Mouse (Mus musculus) embryonic facial prominence, embryonic 15.5 days (tissue): Measurements from ENCODE around the gene Sorbs1. TPM values are rescaled to one million over a fixed set of nuclear protein-coding genes. Genes with fewer than 3 reads are reported as not detected.
"Not testable (repeated sequence)": the region's sequence is repeated elsewhere in the genome, so short reads cannot be mapped to it uniquely, and the experiment has no call there.

Experiments
- ATAC-seq: fragments of 200-750 bp; cut with Nextera tagmentation; 2 replicates; pipeline ENCODE4 v1.8.0; 2017; ENCODE audit warnings: low read depth, moderate TSS enrichment; ENCODE audit not compliant: insufficient number of reproducible peaks, low FRiP score, low TSS enrichment
- H3K27ac ChIP-seq: fragments of 300-500 bp; sonication (generic); replicated peaks from 2 replicates; pipeline ENCODE4 v1.5.1; 2015; ENCODE audit warnings: mild to moderate bottlenecking, inconsistent platforms
- H3K27me3 ChIP-seq: fragments of 300-500 bp; sonication (generic); 2 replicates; pipeline ENCODE4 v1.6.1; 2015; ENCODE audit warnings: inconsistent platforms
- H3K36me3 ChIP-seq: fragments of 300-500 bp; sonication (generic); 2 replicates; pipeline ENCODE4 v1.6.1; 2015; ENCODE audit warnings: mild to moderate bottlenecking, inconsistent platforms
- H3K4me1 ChIP-seq: fragments of 300-500 bp; sonication (generic); 2 replicates; pipeline ENCODE4 v1.6.1; 2015; ENCODE audit warnings: inconsistent platforms
- H3K4me2 ChIP-seq: fragments of 300-500 bp; sonication (generic); replicated peaks from 2 replicates; pipeline ENCODE4 v1.6.1; 2015; ENCODE audit warnings: mild to moderate bottlenecking, inconsistent platforms
- H3K4me3 ChIP-seq: fragments of 300-500 bp; sonication (generic); replicated peaks from 2 replicates; pipeline ENCODE4 v1.5.1; 2015; ENCODE audit warnings: mild to moderate bottlenecking, inconsistent platforms
- H3K9ac ChIP-seq: fragments of 300-500 bp; sonication (generic); 2 replicates; pipeline ENCODE4 v1.6.1; 2015; ENCODE audit warnings: inconsistent platforms
- H3K9me3 ChIP-seq: fragments of 300-500 bp; sonication (generic); replicated peaks from 2 replicates; pipeline ENCODE4 v1.6.1; 2016; ENCODE audit warnings: inconsistent platforms
- WGBS: fragments of 180-500 bp; shearing (Covaris S2); methylation state at CpG from one replicate; pipeline ENCODE4 v1.1.7; 2015; 5-methylcytosine and 5-hydroxymethylcytosine counted together
- polyA plus RNA-seq: library from polyadenylated mRNA; unstranded; fragments of >200 nt; fragmentation: Nextera tagmentation; extraction: Ambion mirVana; gene quantifications from 2 replicates; pipeline ENCODE4 v1.2.1, GENCODE M21; 2015

The Sorbs1 gene
- 54.0 and 55.6 TPM in 2 replicates for polyA plus RNA-seq

- Histone ChIP-seq H3K9ac (peak within 1 kb of the TSS; percentile 75), H3K27ac (peak within 1 kb of the TSS; percentile 87), H3K27me3 (no peaks in the 10 kb centered on the region), H3K4me1 (peaks cover 13% of the 10 kb centered on the region), H3K4me2 (peak within 1 kb of the TSS; percentile 87), H3K4me3 (peak within 1 kb of the TSS; percentile 84), H3K36me3 (no peaks in the 10 kb centered on the region), H3K9me3 (no peaks in the 10 kb centered on the region)
- under 1% methylated on average over 50 of the region's 51 CpGs for WGBS
- ATAC-seq: peak; percentile 99
Observed at GRCm38 (mm10) chr19:40513632-40514078, at the start of gene Sorbs1. TSS of gene Sorbs1 (minus strand) at chr19:40513779.

- ATAC-seq: not testable (repeated sequence)
Observed at GRCm38 (mm10) chr19:40561521-40561920, 47.9 kb upstream of the Sorbs1 start.

GRCm38 (mm10) chr19:40556029-40556428 is 42.5 kb upstream of the Sorbs1 start:
- H3K4me3 ChIP-seq: no peak overlapping the region
- H3K9me3 ChIP-seq: no peaks in the 10 kb centered on the region
- ATAC-seq: no peak
- H3K4me2 ChIP-seq: no peak overlapping the region
- no peak overlapping the region for H3K27ac ChIP-seq
- H3K4me1 ChIP-seq: no peaks in the 10 kb centered on the region
- peaks cover 52% of the 10 kb centered on the region for H3K36me3 ChIP-seq
- no peak overlapping the region for H3K9ac ChIP-seq
- 42% methylated on average over 7 of the region's 7 CpGs for WGBS
- H3K27me3 ChIP-seq: no peaks in the 10 kb centered on the region

More at GRCm38 (mm10) chr19:40561521-40561920, 47.9 kb upstream of the Sorbs1 start:
- 75% methylated on average over 15 of the region's 31 CpGs for WGBS
- H3K27ac ChIP-seq, H3K9me3 ChIP-seq, H3K27me3 ChIP-seq, H3K4me3 ChIP-seq, H3K4me2 ChIP-seq, H3K4me1 ChIP-seq, H3K9ac ChIP-seq: not testable (repeated sequence)
- peaks cover 63% of the 10 kb centered on the region for H3K36me3 ChIP-seq

- peaks cover 60% of the 10 kb centered on the region for H3K36me3 ChIP-seq
- no peaks in the 10 kb centered on the region for H3K9me3 ChIP-seq
- 86% methylated on average over 8 of the region's 8 CpGs for WGBS
- no peaks in the 10 kb centered on the region for H3K4me1 ChIP-seq
- H3K9ac ChIP-seq: no peak overlapping the region
- ATAC-seq: no peak
- no peak overlapping the region for H3K4me3 ChIP-seq
- no peak overlapping the region for H3K4me2 ChIP-seq
- no peaks in the 10 kb centered on the region for H3K27me3 ChIP-seq
- H3K27ac ChIP-seq: no peak overlapping the region
Observed at GRCm38 (mm10) chr19:40555136-40555535, 41.6 kb upstream of the Sorbs1 start.

- no peak overlapping the region for H3K4me2 ChIP-seq
- no peak overlapping the region for H3K27ac ChIP-seq
- no peak for ATAC-seq
- H3K9me3 ChIP-seq: no peaks in the 10 kb centered on the region
- peaks cover 60% of the 10 kb centered on the region for H3K36me3 ChIP-seq
- peaks cover 1% of the 10 kb centered on the region; the same call in 1 of the 2 replicates for H3K4me1 ChIP-seq
- H3K4me3 ChIP-seq: no peak overlapping the region
- no peak overlapping the region for H3K9ac ChIP-seq
- WGBS: 87% methylated on average over 11 of the region's 11 CpGs
- H3K27me3 ChIP-seq: no peaks in the 10 kb centered on the region
Observed at GRCm38 (mm10) chr19:40554343-40554742, 40.8 kb upstream of the Sorbs1 start.

GRCm38 (mm10) chr19:40553849-40554248 is 40.3 kb upstream of the Sorbs1 start:
- Histone ChIP-seq H3K4me3 (no peak overlapping the region), H3K27ac (no peak overlapping the region), H3K27me3 (no peaks in the 10 kb centered on the region), H3K9me3 (no peaks in the 10 kb centered on the region), H3K9ac (no peak overlapping the region), H3K4me2 (no peak overlapping the region), H3K4me1 (peaks cover 6% of the 10 kb centered on the region; the same call in 1 of the 2 replicates), H3K36me3 (peaks cover 60% of the 10 kb centered on the region)
- no peak for ATAC-seq
- whole genome bisulfite sequencing: 92% methylated on average over 6 of the region's 6 CpGs

GRCm38 (mm10) chr19:40553014-40553789 is 39.6 kb upstream of the Sorbs1 start:
- 88% methylated on average over 14 of the region's 14 CpGs for WGBS
- H3K27ac ChIP-seq: no peak overlapping the region
- H3K27me3 ChIP-seq: no peaks in the 10 kb centered on the region
- H3K4me1 ChIP-seq: peaks cover 12% of the 10 kb centered on the region; the same call in 1 of the 2 replicates
- H3K4me3 ChIP-seq: no peak overlapping the region
- H3K4me2 ChIP-seq: no peak overlapping the region
- no peak for ATAC-seq
- H3K9me3 ChIP-seq: no peaks in the 10 kb centered on the region
- H3K9ac ChIP-seq: no peak overlapping the region
- H3K36me3 ChIP-seq: peaks cover 60% of the 10 kb centered on the region

- no peak for ATAC-seq
- H3K9ac ChIP-seq: no peak overlapping the region
- peaks cover 35% of the 10 kb centered on the region for H3K36me3 ChIP-seq
- WGBS: 52% methylated on average over 6 of the region's 6 CpGs
- no peaks in the 10 kb centered on the region for H3K9me3 ChIP-seq
- H3K4me1 ChIP-seq: peaks cover 12% of the 10 kb centered on the region; the same call in 1 of the 2 replicates
- H3K27me3 ChIP-seq: no peaks in the 10 kb centered on the region; the same call in 1 of the 2 replicates
- no peak overlapping the region for H3K4me3 ChIP-seq
- H3K4me2 ChIP-seq: no peak overlapping the region
- 0 out of 2 replicates have a peak overlapping the region, but pooled peaks have one; percentile 22 for H3K27ac ChIP-seq
Observed at GRCm38 (mm10) chr19:40549516-40550135, 36.0 kb upstream of the Sorbs1 start.

- ATAC-seq: no peak
- H3K9me3 ChIP-seq: no peaks in the 10 kb centered on the region
Observed at GRCm38 (mm10) chr19:40548796-40549515, 35.4 kb upstream of the Sorbs1 start.

GRCm38 (mm10) chr19:40548386-40548785 is 34.8 kb upstream of the Sorbs1 start:
- Histone ChIP-seq H3K4me1 (peaks cover 12% of the 10 kb centered on the region; the same call in 1 of the 2 replicates), H3K9me3 (no peaks in the 10 kb centered on the region), H3K9ac (no peak overlapping the region), H3K27me3 (no peaks in the 10 kb centered on the region; the same call in 1 of the 2 replicates), H3K4me3 (no peak overlapping the region), H3K4me2 (no peak overlapping the region), H3K36me3 (peaks cover 23% of the 10 kb centered on the region), H3K27ac (no peak overlapping the region)
- ATAC-seq: no peak
- 49% methylated on average over 6 of the region's 6 CpGs for WGBS

More at GRCm38 (mm10) chr19:40548796-40549515, 35.4 kb upstream of the Sorbs1 start:
- H3K36me3 ChIP-seq: peaks cover 29% of the 10 kb centered on the region
- H3K27ac ChIP-seq: 0 out of 2 replicates have a peak overlapping the region, but pooled peaks have one; percentile 22
- H3K4me2 ChIP-seq: no peak overlapping the region
- no peaks in the 10 kb centered on the region; the same call in 1 of the 2 replicates for H3K27me3 ChIP-seq
- no peak overlapping the region for H3K9ac ChIP-seq
- H3K4me3 ChIP-seq: no peak overlapping the region
- WGBS: 31% methylated on average over 5 of the region's 5 CpGs
- H3K4me1 ChIP-seq: peaks cover 12% of the 10 kb centered on the region; the same call in 1 of the 2 replicates

GRCm38 (mm10) chr19:40544856-40545255 is 31.3 kb upstream of the Sorbs1 start:
- Histone ChIP-seq H3K4me1 (peaks cover 12% of the 10 kb centered on the region; the same call in 1 of the 2 replicates), H3K27me3 (no peaks in the 10 kb centered on the region; the same call in 1 of the 2 replicates), H3K36me3 (no peaks in the 10 kb centered on the region), H3K9ac (no peak overlapping the region), H3K27ac (no peak overlapping the region), H3K4me3 (no peak overlapping the region), H3K9me3 (no peaks in the 10 kb centered on the region), H3K4me2 (no peak overlapping the region)
- no peak for ATAC-seq
- WGBS: 8% methylated on average over 3 of the region's 3 CpGs
